Mouse (Mus musculus): ENCODE measurements at regions not wholly inside any gene's neighbourhood (a gene's known extent, or its start where the extent isn't known, plus 50 kb on each side); places are given as distances from the start of the nearest gene placed in this dataset.
"Not testable (repeated sequence)": the region's sequence is repeated elsewhere in the genome, so short reads cannot be mapped to it uniquely, and the experiment has no call there.

DNA sequence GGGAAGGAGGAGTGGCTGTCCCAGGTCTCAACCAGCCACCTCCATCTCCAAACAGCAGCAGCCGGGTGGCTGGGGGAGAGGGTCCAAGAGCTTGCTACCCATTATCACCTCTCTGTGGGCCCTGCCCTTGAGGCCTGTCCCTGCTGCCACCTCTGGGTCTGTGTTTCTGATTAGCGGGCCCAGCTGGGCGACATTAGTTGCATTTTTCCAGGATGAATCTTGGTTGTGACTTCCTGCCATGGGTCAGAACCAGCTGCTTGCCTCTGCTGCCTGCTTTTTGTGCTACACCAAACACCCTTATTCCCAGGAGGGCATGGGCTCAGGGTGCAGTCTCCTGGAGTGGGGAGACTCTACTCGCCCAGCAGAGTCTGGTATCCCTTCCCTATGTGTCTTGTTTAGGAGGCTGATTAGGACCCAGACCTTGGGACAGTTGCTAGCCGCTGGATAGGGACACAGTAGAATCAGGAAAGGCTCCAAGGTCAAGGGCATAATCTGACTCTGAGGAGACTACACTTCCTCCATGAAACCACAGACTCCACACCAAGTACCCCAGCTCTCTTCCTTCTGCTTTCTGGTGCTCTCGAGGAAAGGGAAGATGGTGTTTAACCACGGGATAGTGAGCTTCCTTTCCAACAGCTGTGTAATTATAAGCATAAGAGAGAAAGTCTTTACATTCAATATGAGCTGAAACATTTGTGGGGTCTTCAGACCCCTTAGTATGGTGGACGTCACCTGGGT lies 278.4 kb downstream of the Cyp26b1 start:
- no peak for DNase-seq

- no peak for DNase-seq
Measured at GRCm38 (mm10) chr6:84313797-84314196, 279.9 kb downstream of the Cyp26b1 start.

- no peak for DNase-seq
Measured at GRCm38 (mm10) chr6:84310635-84311241, 283.0 kb downstream of the Cyp26b1 start.

- DNase-seq: no peak
Measured at GRCm38 (mm10) chr6:84307556-84307955, 286.2 kb downstream of the Cyp26b1 start.

- DNase-seq: no peak
Measured at GRCm38 (mm10) chr6:84306585-84306984, 287.1 kb downstream of the Cyp26b1 start.

DNA sequence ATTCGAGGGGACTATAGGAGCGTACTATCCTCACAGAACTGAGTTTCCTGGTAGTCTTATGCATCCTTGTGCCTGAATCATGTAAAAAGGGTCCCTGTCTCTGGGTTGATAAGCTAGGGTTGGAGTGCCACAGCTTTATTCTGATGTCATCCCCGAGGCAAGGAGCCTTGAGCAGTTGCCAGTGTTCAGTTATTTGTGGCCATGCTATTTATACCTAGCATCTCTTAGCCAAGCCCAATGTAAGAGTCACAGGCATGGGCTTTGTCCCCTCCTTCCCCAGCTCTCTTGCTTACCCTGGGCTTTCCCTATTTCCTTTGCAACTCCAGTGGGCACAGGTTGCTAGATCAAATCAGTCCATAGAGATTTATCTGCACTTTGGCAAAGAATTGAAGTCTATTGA lies 288.6 kb downstream of the Cyp26b1 start:
- no peak for DNase-seq

DNA sequence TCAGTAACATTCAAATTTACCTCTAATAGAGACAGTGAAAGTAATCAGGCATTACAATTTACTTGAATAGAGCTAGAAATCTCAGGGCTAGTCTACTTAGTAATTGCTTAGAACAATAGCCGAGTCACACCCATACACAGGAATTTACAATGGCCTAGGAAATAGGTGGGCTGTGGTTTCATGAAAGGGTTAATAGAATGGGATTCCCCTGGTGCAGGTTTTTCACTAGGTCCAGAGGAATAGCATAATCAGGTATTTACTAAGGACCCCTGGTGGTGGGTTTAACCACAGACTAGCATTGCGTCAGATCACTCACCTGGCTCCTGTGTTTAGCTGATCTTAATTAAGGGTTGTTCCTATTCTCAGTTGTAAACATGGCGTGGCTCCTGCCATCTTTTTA lies 290.8 kb downstream of the Cyp26b1 start:
- DNase-seq: not testable (repeated sequence)

GRCm38 (mm10) chr6:84299936-84300335 lies 291.5 kb downstream of the Dysf start:
- DNase-seq: no peak

- no peak for DNase-seq
Measured at GRCm38 (mm10) chr6:84299146-84299545, 290.8 kb downstream of the Dysf start.

GRCm38 (mm10) chr6:84273907-84274306 lies 265.5 kb downstream of the Dysf start:
- DNase-seq: not testable (repeated sequence)

DNA sequence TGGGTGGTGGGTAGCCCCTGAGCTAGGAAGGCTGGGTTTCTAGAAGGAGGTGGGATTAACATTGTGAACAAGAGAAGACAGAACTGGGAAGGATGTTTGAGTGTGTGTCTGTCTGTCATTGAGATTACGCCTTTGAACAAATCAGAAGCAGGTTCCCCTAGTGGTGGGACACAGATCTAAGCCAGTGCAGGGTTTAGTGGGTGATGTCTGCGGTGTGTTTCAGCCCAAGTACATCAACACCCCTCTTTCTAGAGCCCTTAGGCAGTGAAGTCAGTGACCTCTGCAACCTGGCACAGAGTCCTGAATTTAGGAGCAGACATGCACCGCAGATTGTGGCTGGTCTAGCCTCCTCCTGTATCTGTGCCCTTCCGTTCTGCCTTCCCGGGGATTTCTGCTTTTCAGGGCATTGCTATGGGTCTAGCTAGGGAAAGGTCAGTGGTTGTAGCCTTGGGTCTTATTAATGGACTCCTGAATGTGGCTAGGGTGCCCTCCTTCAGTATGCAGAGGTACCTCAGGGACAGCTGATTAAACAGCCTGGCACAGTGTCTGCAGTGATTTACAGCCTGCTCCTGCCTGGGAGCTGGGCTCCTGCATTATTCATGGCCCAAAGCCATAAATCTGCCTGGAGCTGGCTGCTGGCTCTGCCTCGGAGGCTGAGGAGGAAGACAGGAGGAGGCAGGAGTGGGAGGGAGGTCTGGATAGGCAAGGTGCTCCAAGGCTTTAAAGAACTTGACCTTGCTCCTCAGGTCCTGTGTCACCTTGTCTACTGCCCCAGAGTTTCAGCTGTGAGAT lies 264.3 kb downstream of the Dysf start:
- peak; percentile 60 for DNase-seq

GRCm38 (mm10) chr6:84271966-84272365 lies 263.6 kb downstream of the Dysf start:
- no peak for DNase-seq

DNA sequence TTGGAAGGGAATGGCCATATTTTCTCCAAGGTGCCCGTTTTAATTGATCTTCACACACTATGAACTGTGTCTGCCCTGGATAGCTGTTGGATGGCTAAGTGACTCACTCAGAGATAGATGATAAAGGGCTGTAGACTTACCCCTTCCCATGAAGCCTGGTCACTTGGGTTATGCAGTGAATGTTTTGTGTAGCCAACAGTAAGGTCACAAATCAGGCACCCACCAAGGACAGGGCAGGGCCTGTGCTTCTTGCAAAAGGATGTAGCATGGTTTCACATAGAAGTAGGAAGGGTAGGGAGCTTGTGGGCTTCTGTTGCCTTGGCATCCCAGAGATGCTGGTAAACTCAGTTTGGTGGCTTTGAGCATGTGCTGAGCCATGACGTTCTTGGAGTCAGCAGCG lies 263.1 kb downstream of the Dysf start:
- DNase-seq: no peak

DNA sequence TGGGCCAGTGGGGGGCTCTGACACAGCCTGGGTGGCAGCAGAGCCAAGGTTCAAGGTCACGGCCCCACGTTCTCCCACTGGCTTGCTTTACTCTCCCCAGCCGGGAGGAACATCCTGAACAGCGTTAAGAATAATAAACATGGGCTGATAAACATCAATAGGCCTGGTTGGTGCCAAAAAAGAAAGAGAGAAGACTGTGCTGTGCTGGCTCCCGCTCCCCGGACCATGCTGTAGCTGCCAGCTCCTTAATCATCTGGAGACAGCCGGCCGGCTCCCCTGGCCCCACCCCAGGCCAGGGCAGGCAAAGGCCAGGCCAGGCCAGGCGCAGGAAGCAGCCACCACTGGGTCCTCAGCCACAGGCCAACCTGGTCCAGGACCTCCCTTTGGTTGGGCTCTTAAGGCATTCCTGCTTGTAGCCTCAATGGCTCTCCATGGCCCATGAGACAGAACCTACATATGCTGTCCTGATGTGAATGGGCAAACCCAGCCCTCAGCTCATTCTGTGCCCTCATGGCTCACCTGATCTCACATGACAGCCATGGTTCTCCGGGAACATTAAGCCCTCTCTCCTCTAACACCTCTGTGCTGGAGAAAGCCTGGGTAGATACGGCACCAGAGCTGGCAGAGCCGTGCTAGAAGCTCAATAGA lies 262.3 kb downstream of the Dysf start:
- DNase-seq: no peak

DNA sequence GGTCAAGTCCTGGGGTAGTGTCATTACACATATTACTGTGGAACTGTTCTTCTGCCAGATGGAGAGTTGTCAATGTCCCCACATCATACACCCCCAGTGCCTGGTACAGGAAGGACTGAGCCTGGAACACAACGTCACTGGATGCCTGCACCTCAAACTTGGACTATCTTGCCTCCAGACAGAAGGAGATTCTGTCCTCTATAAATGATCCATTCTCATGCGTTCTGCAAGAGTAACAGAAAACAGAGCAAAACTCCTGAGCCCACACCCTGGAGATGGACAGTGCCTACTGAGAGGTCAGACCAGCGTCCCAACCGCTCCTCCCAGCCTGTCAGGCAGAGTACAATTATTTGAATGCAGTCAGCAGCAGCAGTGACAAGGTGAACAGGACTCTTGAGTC lies 261.1 kb downstream of the Dysf start:
- no peak for DNase-seq

DNA sequence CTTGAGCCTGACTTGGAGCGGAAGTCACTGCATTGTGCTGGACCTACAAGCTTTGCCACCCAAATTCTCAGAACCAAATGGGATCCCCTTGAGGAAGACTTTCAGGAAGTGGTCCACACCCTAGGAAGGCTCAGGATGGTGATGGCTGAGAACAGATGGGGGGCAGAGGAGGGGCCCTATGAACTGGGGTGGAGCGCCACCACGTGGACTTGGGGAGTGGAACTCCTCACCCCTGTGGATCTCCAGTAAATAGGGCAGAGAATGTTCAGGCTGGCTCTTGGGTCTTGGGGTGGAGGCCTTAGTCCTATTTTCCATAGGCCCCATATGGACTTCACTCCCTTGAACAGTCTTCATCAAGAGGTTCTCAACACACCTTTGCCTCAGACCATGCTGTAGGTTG lies 260.6 kb downstream of the Dysf start:
- no peak for DNase-seq

DNA sequence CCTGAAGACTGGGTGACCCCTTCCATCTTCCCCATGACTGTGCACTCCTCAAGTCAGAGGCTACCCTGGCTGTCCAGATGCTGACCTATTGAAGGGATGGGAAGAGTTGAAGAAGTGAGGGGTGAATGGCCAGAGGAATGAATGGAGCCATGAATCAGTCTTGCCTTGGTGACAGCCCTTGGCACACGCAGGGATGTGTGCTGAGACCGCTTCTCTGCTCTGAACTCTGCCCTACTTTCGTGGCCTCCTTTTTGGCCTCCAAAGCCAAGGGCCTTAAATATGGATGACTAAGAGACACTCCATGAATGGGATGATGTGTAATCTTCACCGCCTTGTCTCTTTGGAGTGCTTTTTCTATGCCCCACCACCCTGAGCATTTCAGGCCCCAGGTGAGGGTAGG lies 259.7 kb downstream of the Dysf start:
- no peak for DNase-seq

GRCm38 (mm10) chr6:84267526-84267925 lies 259.1 kb downstream of the Dysf start:
- no peak for DNase-seq

GRCm38 (mm10) chr6:84266736-84267135 lies 258.3 kb downstream of the Dysf start:
- DNase-seq: peak; percentile 34

- no peak for DNase-seq
Measured at GRCm38 (mm10) chr6:84264681-84265080, 256.3 kb downstream of the Dysf start.

DNA sequence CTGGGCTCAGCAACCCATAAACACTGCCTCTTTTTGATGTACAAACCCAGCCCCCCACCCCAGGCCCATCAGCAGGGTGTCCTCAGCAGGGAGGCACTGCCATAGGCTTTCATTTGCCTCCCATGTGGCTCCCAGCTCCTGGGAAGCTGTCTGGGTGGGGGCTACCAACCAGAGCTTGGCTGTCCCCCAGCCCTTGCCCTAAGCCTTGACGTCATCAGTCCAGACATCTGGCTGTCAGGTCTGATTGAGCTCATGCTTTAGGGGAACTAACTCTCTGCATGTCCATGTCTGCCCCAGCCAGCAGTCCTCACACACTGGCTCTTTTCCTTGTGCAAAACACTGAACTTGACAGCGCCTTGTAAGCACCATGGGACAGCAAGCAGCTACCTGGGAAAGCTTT lies 255.3 kb downstream of the Dysf start:
- DNase-seq: no peak

GRCm38 (mm10) chr6:84262766-84263165 lies 254.4 kb downstream of the Dysf start:
- no peak for DNase-seq

- DNase-seq: no peak
Measured at GRCm38 (mm10) chr6:84261483-84261882, 253.1 kb downstream of the Dysf start.

Data from right cerebral cortex, adult 18-20 months (tissue).